Mouse (Mus musculus): Measurements from ENCODE around the gene Sema6b. TPM values are rescaled to one million over a fixed set of nuclear protein-coding genes. Genes with fewer than 3 reads are reported as not detected.
"Not testable (repeated sequence)": the region's sequence is repeated elsewhere in the genome, so short reads cannot be mapped to it uniquely, and the experiment has no call there.

The Sema6b gene
- polyA plus RNA-seq, 1 experiment from 2014 or later = 19.0 TPM

- Histone ChIP-seq H3K4me2 (no peak overlapping the region), H3K9ac (no peak overlapping the region), H3K9me3 (no peaks in the 10 kb centered on the region), H3K27ac (no peak overlapping the region), H3K4me1 (no peaks in the 10 kb centered on the region), H3K4me3 (no peak overlapping the region), H3K27me3 (replicated peaks) (no peaks in the 10 kb centered on the region), H3K36me3 (replicated peaks) (no peaks in the 10 kb centered on the region)
- no peak for ATAC-seq (replicated peaks)
- WGBS = 42% methylated on average over 1 of the region's 1 CpGs
Observed at GRCm38 (mm10) chr17:56111021-56111420, 29.1 kb downstream of the Sema6b start.

GRCm38 (mm10) chr17:56110571-56110970 lies 29.6 kb downstream of the Sema6b start:
- Histone ChIP-seq H3K4me3 (no peak overlapping the region), H3K9me3 (no peaks in the 10 kb centered on the region), H3K36me3 (replicated peaks) (no peaks in the 10 kb centered on the region), H3K27ac (no peak overlapping the region), H3K4me1 (no peaks in the 10 kb centered on the region), H3K9ac (no peak overlapping the region), H3K27me3 (replicated peaks) (no peaks in the 10 kb centered on the region), H3K4me2 (no peak overlapping the region)
- no peak for ATAC-seq (replicated peaks)
- WGBS = 64% methylated on average over 4 of the region's 4 CpGs

- H3K4me2 ChIP-seq = no peak within 1 kb of the TSS
- no peaks in the 10 kb centered on the region for H3K36me3 ChIP-seq (replicated peaks)
- 68% methylated on average over 10 of the region's 10 CpGs for WGBS
- no peak within 1 kb of the TSS for H3K4me3 ChIP-seq
- no peaks in the 10 kb centered on the region for H3K27me3 ChIP-seq (replicated peaks)
- no peak within 1 kb of the TSS for H3K9ac ChIP-seq
- H3K4me1 ChIP-seq = no peaks in the 10 kb centered on the region
- H3K9me3 ChIP-seq = no peaks in the 10 kb centered on the region
- H3K27ac ChIP-seq = no peak within 1 kb of the TSS
- ATAC-seq (replicated peaks) = no peak
Observed at GRCm38 (mm10) chr17:56109219-56110051, 30.7 kb downstream of the Sema6b start, which contains the start of gene Plin4. TSS of gene Plin4 (minus strand) at chr17:56109803.

GRCm38 (mm10) chr17:56108334-56109044 lies 31.7 kb downstream of the Sema6b start:
- no peaks in the 10 kb centered on the region for H3K4me1 ChIP-seq
- H3K9ac ChIP-seq = no peak overlapping the region
- ATAC-seq (replicated peaks) = no peak
- H3K36me3 ChIP-seq (replicated peaks) = no peaks in the 10 kb centered on the region
- no peak overlapping the region for H3K4me3 ChIP-seq
- WGBS = 88% methylated on average over 6 of the region's 6 CpGs
- no peak overlapping the region for H3K4me2 ChIP-seq
- H3K27ac ChIP-seq = no peak overlapping the region
- no peaks in the 10 kb centered on the region for H3K27me3 ChIP-seq (replicated peaks)
- H3K9me3 ChIP-seq = no peaks in the 10 kb centered on the region

- ATAC-seq (replicated peaks) = no peak
- no peaks in the 10 kb centered on the region for H3K4me1 ChIP-seq
- H3K9ac ChIP-seq = no peak overlapping the region
- H3K4me2 ChIP-seq = no peak overlapping the region
- 69% methylated on average over 2 of the region's 2 CpGs for WGBS
- H3K4me3 ChIP-seq = no peak overlapping the region
- H3K9me3 ChIP-seq = no peaks in the 10 kb centered on the region
- no peak overlapping the region for H3K27ac ChIP-seq
- no peaks in the 10 kb centered on the region for H3K27me3 ChIP-seq (replicated peaks)
- peaks cover 3% of the 10 kb centered on the region for H3K36me3 ChIP-seq (replicated peaks)
Observed at GRCm38 (mm10) chr17:56107736-56108135, 32.4 kb downstream of the Sema6b start.

- Histone ChIP-seq H3K4me2 (no peak overlapping the region), H3K9ac (no peak overlapping the region), H3K27me3 (replicated peaks) (no peaks in the 10 kb centered on the region), H3K9me3 (no peaks in the 10 kb centered on the region), H3K36me3 (replicated peaks) (peaks cover 10% of the 10 kb centered on the region), H3K4me3 (no peak overlapping the region), H3K27ac (no peak overlapping the region), H3K4me1 (no peaks in the 10 kb centered on the region)
- WGBS = 83% methylated on average over 4 of the region's 4 CpGs
- ATAC-seq (replicated peaks) = no peak
Observed at GRCm38 (mm10) chr17:56106981-56107380, 33.2 kb downstream of the Sema6b start.

- not testable (repeated sequence) for H3K9me3 ChIP-seq; H3K4me1 ChIP-seq; H3K27ac ChIP-seq; ATAC-seq (replicated peaks); H3K4me3 ChIP-seq; H3K27me3 ChIP-seq (replicated peaks); H3K9ac ChIP-seq; H3K4me2 ChIP-seq
- peaks cover 13% of the 10 kb centered on the region for H3K36me3 ChIP-seq (replicated peaks)
- WGBS = 93% methylated on average over 4 of the region's 4 CpGs
Observed at GRCm38 (mm10) chr17:56106436-56106835, 33.7 kb downstream of the Sema6b start.

GRCm38 (mm10) chr17:56104821-56105220 lies 35.3 kb downstream of the Sema6b start:
- H3K27ac ChIP-seq; H3K4me1 ChIP-seq; H3K9me3 ChIP-seq; H3K4me2 ChIP-seq; ATAC-seq (replicated peaks); H3K4me3 ChIP-seq; H3K27me3 ChIP-seq (replicated peaks); H3K9ac ChIP-seq: not testable (repeated sequence)
- 98% methylated on average over 2 of the region's 5 CpGs for WGBS
- H3K36me3 ChIP-seq (replicated peaks) = peaks cover 29% of the 10 kb centered on the region

- WGBS = 95% methylated on average over 8 of the region's 8 CpGs
- ATAC-seq (replicated peaks) = no peak
- H3K36me3 ChIP-seq (replicated peaks) = peaks cover 31% of the 10 kb centered on the region
Observed at GRCm38 (mm10) chr17:56103465-56104285, 36.5 kb downstream of the Sema6b start.

GRCm38 (mm10) chr17:56102927-56103326 lies 37.2 kb downstream of the Sema6b start:
- 97% methylated on average over 9 of the region's 9 CpGs for WGBS
- no peaks in the 10 kb centered on the region for H3K27me3 ChIP-seq (replicated peaks)
- H3K36me3 ChIP-seq (replicated peaks) = peaks cover 39% of the 10 kb centered on the region
- no peak for ATAC-seq (replicated peaks)
- no peak overlapping the region for H3K4me3 ChIP-seq
- no peaks in the 10 kb centered on the region for H3K4me1 ChIP-seq
- no peak overlapping the region for H3K9ac ChIP-seq
- H3K4me2 ChIP-seq = no peak overlapping the region
- H3K9me3 ChIP-seq = no peaks in the 10 kb centered on the region
- no peak overlapping the region for H3K27ac ChIP-seq

More at GRCm38 (mm10) chr17:56103465-56104285, 36.5 kb downstream of the Sema6b start:
- Histone ChIP-seq H3K9ac (no peak overlapping the region), H3K4me2 (no peak overlapping the region), H3K27ac (no peak overlapping the region), H3K27me3 (replicated peaks) (no peaks in the 10 kb centered on the region), H3K4me1 (no peaks in the 10 kb centered on the region), H3K9me3 (no peaks in the 10 kb centered on the region), H3K4me3 (no peak overlapping the region)

- Histone ChIP-seq H3K9ac (no peak overlapping the region), H3K27ac (no peak overlapping the region), H3K4me2 (no peak overlapping the region), H3K4me3 (no peak overlapping the region), H3K27me3 (replicated peaks) (no peaks in the 10 kb centered on the region), H3K9me3 (no peaks in the 10 kb centered on the region), H3K4me1 (no peaks in the 10 kb centered on the region), H3K36me3 (replicated peaks) (peaks cover 46% of the 10 kb centered on the region)
- no peak for ATAC-seq (replicated peaks)
- WGBS = 96% methylated on average over 5 of the region's 5 CpGs
Observed at GRCm38 (mm10) chr17:56102158-56102557, 38.0 kb downstream of the Sema6b start.

- no peak overlapping the region for H3K4me3 ChIP-seq
- WGBS = 90% methylated on average over 3 of the region's 3 CpGs
- ATAC-seq (replicated peaks) = no peak
Observed at GRCm38 (mm10) chr17:56100811-56101210, 39.3 kb downstream of the Sema6b start.

More at GRCm38 (mm10) chr17:56100811-56101210, 39.3 kb downstream of the Sema6b start:
- Histone ChIP-seq H3K9ac (no peak overlapping the region), H3K4me1 (no peaks in the 10 kb centered on the region), H3K27me3 (replicated peaks) (no peaks in the 10 kb centered on the region), H3K36me3 (replicated peaks) (peaks cover 58% of the 10 kb centered on the region), H3K4me2 (no peak overlapping the region), H3K27ac (no peak overlapping the region), H3K9me3 (no peaks in the 10 kb centered on the region)

Measured in midbrain, embryonic 15.5 days (tissue).